Mouse (Mus musculus) neural tube, embryonic 10.5 days (tissue): Measurements from ENCODE around the gene Jmjd1c.

Experiments
- DNase-seq: peaks from one replicate; pipeline ENCODE4 v3.0.0-alpha.2; 2017; ENCODE audit warnings: low spot score; ENCODE audit errors: extremely low spot score

Jmjd1c gene

DNA sequence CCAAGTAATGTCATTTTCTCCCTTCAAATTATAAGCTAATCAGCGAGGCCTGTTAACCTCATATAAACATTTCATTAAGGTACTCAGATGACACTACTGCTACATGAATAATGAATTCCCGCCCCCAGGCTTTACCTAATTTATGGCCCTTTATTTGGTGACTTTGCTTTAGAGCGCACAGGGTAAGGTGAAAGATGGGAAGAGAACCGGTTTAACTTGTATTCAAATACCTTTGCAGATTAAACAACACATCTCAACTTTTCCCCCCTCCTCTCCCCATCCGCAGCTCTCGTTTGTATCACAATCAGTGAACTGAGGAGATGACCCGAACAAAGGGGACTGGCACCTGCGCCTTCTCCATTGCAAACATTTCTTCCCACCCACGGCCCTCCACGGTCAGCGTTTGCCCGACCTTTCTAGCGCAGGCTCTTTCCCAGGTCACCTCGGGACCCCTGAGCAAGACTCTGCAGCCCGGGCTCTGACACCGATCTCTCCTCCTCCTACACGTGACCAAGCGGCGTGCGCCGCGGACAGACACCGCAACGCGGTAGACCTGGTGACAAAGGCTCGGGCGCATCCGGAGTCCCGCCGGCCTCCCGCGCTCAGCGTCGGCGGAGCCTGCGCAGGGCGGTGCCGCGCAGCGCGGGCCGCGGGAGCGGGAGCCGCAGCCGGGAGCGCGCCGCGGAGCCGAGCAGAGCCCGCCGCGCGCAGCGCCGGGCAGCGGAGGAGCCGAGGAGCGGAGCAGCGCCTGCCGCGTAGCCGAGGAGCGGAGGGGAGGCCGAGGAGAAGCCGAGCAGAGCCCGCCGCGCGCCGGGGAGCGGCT, at the start of gene Jmjd1c:
Jmjd1c (plus strand) TSS at position 328 of the 823 bp plus-strand sequence.
- peak; percentile 90 for DNase-seq

DNA sequence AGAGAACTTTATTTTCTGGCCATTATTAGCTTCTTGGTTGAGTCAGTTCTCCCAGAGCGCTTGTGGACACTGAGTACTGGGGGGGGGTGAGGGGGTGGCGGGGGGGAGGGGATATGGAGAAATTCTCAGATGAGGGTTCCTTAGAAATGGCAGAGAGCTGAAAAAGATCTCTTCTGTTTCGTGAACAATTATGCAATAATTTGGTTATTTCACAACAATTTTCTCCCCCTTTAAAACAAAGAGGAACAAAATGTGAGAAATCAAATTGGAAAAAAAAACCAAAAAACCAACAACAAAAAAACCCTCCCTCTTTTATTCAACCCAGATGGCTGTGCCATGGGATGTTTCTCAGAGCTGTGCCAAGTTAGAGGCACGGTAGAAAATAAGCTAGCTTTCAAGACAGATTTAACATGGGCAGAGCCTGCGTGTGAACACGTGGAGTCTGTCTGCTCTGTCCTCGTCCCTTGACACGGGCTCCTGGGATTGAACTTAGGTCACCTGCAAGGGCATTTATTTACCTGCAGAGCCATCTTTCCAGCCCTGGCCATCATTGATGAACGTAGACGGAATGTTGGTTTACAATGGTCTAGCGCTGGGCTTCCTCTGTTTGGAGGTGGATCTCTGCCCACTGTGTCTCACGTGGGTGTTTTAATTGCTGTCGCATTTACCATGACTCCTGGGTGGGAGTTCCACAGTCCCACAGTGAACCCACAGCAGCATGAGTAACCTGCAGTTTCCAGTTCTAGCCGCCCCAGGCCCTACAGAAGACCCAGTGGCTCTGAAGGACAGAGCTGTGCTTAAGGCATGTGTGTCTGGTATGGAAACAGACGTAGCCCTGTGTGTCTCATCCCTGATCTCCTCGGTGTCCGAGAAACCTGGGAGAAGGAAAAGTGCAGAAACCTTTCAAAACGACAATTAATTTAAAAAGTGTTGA, 47.9 kb upstream of the Jmjd1c start:
- DNase-seq = no peak

DNA sequence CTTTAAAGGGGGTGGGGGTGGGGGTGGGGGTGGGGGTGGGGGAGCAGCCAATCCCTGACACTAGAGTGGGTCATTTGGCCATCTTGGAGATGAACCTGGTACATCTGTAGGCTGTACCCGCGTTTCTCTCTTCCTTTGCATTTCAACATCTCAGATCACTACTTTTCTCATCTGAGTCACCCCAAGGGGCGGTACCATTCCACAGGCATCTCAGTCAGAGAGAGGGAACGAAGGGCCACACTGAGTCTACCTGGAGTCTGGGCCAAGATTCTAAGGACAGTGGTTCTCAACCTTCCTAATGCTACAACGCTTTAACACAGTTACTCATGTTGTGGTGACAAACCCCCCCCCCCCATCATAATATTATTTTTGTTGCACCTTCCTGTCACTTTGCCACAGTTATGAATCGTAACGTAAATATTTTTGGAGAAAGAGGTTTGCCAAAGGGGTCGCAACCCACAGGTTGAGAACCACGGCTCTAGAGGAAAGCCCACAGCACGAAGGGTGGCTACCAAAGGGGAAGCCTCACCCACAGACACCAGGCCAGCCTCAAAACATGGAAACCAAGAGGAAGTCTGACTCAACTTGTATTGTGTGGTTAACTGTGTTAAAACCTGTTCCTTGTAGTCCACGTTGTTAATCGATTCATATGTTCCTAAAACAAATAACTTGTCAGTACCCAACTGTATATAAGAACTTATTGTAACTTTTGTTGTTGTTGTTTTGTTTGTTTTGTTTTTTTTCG, 46.9 kb upstream of the Jmjd1c start:
- no peak for DNase-seq

- DNase-seq = no peak
Observed at GRCm38 (mm10) chr10:67049621-67050020, 46.3 kb upstream of the Jmjd1c start.

GRCm38 (mm10) chr10:67050766-67051165, 45.2 kb upstream of the Jmjd1c start:
- no peak for DNase-seq

DNA sequence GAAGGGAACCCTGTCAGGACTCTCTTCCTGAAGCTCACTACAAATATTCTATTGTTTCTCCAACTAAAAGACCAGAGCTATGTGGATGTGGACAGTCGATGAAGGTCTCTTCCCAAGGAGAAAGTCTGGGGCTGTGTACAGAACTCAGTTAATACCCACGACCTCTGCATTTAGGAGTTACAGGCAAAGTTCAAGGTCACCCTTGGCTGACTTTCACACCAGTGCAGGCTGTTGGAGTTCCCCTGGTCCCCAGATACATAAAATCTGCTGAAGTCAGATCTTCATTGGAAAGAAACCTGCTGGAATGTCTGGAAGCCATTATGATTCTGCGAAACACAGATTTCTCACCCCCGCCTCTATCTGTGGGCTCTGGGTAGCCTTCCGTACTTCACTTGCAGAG, 44.5 kb upstream of the Jmjd1c start:
- no peak for DNase-seq

DNA sequence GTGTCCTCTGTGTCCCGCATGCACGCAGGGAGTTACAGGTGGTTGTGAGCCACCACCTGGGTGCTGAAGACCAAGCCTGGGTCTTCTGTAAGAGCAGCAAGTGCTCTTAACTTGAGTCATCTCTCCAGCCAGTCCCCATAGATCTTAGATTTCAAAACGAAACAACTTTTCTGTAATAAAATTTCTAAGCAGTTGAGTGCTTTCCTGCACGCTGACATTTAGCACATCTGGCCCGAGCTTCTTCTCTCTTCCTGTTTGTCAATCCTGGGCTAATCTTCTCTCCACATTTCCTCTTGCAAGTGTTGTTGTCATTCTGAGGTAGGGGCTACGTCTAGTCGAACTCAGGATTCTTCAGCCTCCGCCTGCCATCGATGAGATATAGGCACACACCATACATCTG, 43.5 kb upstream of the Jmjd1c start:
- DNase-seq = no peak

DNA sequence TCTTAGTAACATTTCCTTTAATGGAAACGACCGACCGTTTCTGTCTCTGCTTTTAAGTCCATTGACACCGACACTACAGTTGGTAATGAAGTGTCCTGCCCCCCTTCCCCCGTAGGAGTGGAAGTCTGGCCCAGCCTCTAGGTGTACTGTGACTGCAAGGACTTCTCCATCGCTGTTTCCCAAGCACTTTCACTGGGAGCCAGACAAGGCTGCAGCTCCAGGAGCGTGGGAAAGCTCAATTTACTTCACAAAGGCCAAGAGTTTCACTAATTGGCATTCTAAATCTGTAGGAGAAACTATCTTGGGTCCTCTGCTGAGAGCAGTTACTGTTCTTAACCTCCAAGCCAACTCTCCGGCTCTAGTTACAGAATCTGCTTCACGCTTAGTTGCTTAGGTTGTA, 42.5 kb upstream of the Jmjd1c start:
- no peak for DNase-seq

GRCm38 (mm10) chr10:67055867-67056856, 39.8 kb upstream of the Jmjd1c start:
- DNase-seq = no peak

- no peak for DNase-seq
Observed at GRCm38 (mm10) chr10:67057208-67057607, 38.7 kb upstream of the Jmjd1c start.

DNA sequence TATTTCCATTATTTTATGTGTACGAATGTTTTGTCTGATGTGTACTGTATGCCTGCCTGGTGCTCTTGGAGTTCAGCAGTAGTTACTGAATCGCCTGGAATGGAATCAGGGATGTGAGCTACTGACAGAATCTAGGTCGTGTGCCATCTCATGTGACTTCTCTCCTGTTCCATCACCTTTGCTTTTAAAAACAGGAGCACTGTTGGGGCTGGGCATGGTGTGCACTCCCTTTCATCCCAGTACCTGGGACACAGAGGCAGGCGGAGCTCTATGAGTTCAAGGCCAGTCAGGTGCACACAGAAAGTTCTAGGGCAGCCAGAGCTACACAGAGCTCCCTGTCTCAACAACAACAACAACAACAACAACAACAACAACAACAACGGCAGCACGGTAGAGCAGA, 38.2 kb upstream of the Jmjd1c start:
- no peak for DNase-seq

- DNase-seq = no peak
Observed at GRCm38 (mm10) chr10:67058297-67058696, 37.6 kb upstream of the Jmjd1c start.

DNA sequence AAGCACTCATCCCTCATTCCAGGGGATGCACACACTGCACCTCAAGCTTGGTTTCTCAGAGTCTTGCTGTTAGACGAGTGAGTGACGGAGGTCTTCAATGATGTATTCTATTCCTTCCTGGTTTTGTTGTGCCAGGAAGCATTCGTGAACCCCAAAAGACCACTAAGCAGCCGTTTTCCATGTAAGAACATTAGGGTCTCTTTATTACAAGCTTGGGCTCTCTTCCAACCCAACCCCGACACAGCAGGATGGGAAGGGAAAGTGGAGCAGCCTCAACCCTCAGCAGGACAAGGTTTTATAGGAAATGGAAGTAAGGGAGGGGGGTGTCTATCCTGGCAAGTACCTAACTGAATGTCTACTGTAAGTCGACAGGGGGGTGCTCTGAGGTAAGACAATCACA, 37.2 kb upstream of the Jmjd1c start:
- DNase-seq = no peak

GRCm38 (mm10) chr10:67061367-67061801, 34.5 kb upstream of the Jmjd1c start:
- peak; percentile 40 for DNase-seq

DNA sequence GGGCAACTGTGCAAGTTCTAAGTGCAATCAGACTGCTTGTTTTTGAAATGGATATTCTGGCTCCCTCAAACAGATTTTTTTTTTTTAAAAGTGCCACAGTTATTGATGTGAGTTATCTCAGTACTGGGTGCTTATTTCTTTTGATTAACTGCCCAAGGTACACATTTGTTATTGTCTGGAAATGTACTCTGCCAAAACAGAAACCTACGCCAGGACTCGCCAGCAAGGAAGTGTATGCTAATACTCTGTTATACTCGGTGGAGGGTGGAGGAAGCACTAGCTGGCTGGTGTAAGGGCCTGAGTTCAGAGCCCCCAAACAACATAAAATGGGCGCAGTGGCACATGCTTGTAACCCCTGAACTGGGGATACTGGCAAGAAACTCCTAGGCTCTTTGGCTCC, 34.1 kb upstream of the Jmjd1c start:
- no peak for DNase-seq

DNA sequence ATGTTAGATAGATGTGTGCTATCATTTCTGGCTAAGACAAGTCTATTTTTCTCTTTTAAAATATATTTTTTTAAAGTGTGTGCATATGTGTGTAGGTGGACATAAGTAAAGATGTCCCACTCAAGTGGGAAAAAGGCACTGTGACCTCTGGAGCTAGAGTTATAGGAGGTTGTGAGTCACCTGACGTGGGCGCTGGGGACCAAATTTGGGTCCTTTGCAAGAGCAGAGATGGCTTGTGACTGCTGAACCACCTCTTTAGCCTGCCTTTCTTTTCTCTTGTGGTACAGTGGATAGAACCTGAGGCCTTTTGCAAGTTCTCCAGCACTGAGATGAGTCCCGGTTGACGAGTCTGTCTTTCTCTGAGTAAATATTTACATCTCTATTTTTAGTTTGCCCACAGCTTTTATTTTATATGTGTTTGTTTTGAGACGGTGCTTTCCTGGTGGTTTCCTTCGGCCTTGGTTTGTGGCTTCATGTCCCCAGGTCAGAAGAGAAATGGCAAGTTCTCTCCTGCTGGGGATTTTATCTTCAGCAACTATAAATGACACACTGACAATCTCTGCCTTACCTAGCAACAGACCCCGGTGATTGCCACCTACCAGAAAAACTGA, 30.5 kb upstream of the Jmjd1c start:
- DNase-seq = no peak

- no peak for DNase-seq
Observed at GRCm38 (mm10) chr10:67065927-67066326, 30.0 kb upstream of the Jmjd1c start.

DNA sequence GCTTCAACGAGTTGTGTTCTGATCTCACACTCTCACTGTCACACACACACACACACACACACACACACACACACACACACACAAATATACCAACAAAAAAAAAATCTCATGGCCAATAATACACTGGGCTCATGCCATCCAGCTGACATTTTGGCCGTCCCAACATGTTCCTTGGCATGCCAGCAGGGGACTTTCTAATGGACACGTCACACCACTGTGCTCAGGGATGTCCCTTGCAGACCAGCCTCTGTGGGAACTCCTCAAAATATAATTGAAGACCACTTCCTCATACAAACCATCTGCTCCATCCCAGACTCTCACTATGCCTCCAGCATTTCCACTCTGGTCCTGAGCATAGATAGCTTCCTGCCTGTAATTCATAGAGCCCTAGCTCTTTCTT, 29.5 kb upstream of the Jmjd1c start:
- no peak for DNase-seq

DNA sequence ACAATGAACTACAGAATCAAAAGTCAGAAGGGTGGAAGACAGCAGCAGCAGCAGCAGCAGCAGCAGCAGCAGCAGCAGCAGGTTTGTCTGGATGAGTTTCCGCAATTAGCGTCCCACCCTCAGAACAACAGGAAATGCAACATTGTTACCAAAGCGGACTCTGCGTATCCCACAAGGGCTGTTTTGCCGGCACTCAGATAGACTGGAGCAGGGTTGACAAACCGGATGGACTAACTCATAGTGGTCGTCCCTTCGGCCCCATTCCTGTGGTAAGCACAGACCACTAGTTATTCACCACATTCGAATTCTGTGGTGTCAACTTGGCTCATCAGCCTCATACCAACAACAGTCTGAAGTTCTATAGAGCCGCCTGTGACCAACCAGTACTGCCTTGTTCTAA, 26.9 kb upstream of the Jmjd1c start:
- DNase-seq = no peak

GRCm38 (mm10) chr10:67071389-67071788, 24.5 kb upstream of the Jmjd1c start:
- no peak for DNase-seq
